17 mouse cellular contexts compared by ENCODE assay signal in the genomic region with DNA sequence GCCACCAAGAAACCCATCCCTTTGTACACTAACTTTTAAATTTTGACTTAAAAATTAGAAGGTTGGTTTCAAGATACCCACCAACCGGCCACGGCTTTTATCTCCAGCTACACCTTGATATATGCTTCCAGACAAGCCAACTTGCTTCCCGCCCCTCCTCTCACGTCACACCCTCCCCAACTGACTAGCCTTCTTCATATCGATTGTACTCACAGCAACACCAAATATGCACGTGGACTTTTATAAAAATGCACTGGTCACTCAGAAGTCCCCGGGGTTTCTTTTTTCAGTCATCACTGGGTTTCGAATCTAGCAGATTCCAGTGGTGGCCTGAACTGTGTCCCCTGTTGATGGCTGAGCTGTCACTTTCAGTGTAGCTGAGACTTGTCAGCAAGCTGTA. TPM values are rescaled to one million over a fixed set of nuclear protein-coding genes. Genes with fewer than 3 reads are reported as not detected.
A peak's percentile ranks its signal among the peaks of the same experiment; 100 is the strongest.
DNase-seq lines count a peak whose midpoint lies in the region; ATAC-seq lines count a peak whose summit lies in the region.
"Had no signal": no experiment of that assay in that cellular context is flagged by ENCODE, and none has a peak within 500 bp of the region (broad histone marks: within the 10 kb centered on the region; RNA-seq: fewer than 3 reads in every experiment).

No protein-coding gene starts in this region.

- H3K27me3 ChIP-seq in hindbrain, embryonic 10.5 days (ENCODE audit: insufficient read depth, poor library complexity, severe bottlenecking), result peaks cover 11% of the 10 kb centered on the region; the same call in 1 of the 2 replicates
- H3K27me3 ChIP-seq in hindbrain, embryonic 11.5 days (ENCODE audit: control insufficient read depth, insufficient read depth, low read length), result peaks cover 2% of the 10 kb centered on the region; the same call in 1 of the 2 replicates
- H3K27me3 ChIP-seq in liver, embryonic 13.5 days, result no peaks in the 10 kb centered on the region
- H3K27me3 ChIP-seq in midbrain, embryonic 13.5 days, result no peaks in the 10 kb centered on the region
- H3K27me3 ChIP-seq: limb, embryonic 13.5 days had no signal

- WGBS in hindbrain, embryonic 10.5 days, result 87% methylated on average over 8 of the region's 8 CpGs
- WGBS in hindbrain, embryonic 11.5 days, result 85% methylated on average over 8 of the region's 8 CpGs
- WGBS in liver, embryonic 13.5 days (ENCODE audit: insufficient replicate concordance), result 21% methylated on average over 8 of the region's 8 CpGs
- 87% methylated on average over 8 of the region's 8 CpGs for WGBS in midbrain, embryonic 13.5 days

- no peak for ATAC-seq in hindbrain, embryonic 11.5 days (ENCODE audit: low FRiP score)
- ATAC-seq in liver, embryonic 13.5 days (ENCODE audit: low read depth), result peak; percentile 66
- ATAC-seq in midbrain, embryonic 13.5 days, result no peak
- ATAC-seq in granulocyte monocyte progenitor cell, adult 5-6 weeks (replicated peaks; ENCODE audit: poor library complexity, severe bottlenecking), result no peak

- peak overlapping the region; percentile 66 for H3K27ac ChIP-seq in hindbrain, embryonic 10.5 days
- H3K27ac ChIP-seq in hindbrain, embryonic 11.5 days (ENCODE audit: low read depth, low read length), result no peak overlapping the region
- H3K27ac ChIP-seq in liver, embryonic 13.5 days, result peak overlapping the region; percentile 99
- no peak overlapping the region for H3K27ac ChIP-seq in midbrain, embryonic 13.5 days
- H3K27ac ChIP-seq: limb, embryonic 13.5 days had no signal

- peaks cover 11% of the 10 kb centered on the region for H3K4me1 ChIP-seq in hindbrain, embryonic 10.5 days (replicated peaks)
- no peaks in the 10 kb centered on the region for H3K4me1 ChIP-seq in hindbrain, embryonic 11.5 days (replicated peaks; ENCODE audit: control insufficient read depth, insufficient read depth, low read length)
- H3K4me1 ChIP-seq in liver, embryonic 13.5 days (replicated peaks), result peaks cover 69% of the 10 kb centered on the region
- peaks cover under 1% of the 10 kb centered on the region; the same call in 1 of the 2 replicates for H3K4me1 ChIP-seq in midbrain, embryonic 13.5 days (replicated peaks)
- H3K4me1 ChIP-seq: limb, embryonic 13.5 days had no signal

- no peak overlapping the region for H3K9ac ChIP-seq in hindbrain, embryonic 11.5 days (ENCODE audit: low read depth, low read length)
- peak overlapping the region; percentile 91 for H3K9ac ChIP-seq in liver, embryonic 13.5 days
- no peak overlapping the region for H3K9ac ChIP-seq in midbrain, embryonic 13.5 days (replicated peaks)
- H3K9ac ChIP-seq: limb, embryonic 13.5 days had no signal

- no peak overlapping the region for H3K4me3 ChIP-seq in hindbrain, embryonic 10.5 days
- no peak overlapping the region for H3K4me3 ChIP-seq in hindbrain, embryonic 11.5 days (ENCODE audit: low read depth, low read length)
- peak overlapping the region; percentile 77 for H3K4me3 ChIP-seq in liver, embryonic 13.5 days (replicated peaks)
- no peak overlapping the region for H3K4me3 ChIP-seq in midbrain, embryonic 13.5 days (replicated peaks)
- H3K4me3 ChIP-seq: limb, embryonic 13.5 days; midbrain, embryonic 10.5 days; myocyte had no signal

- no peak for DNase-seq in hindbrain, embryonic 10.5 days (ENCODE audit: low spot score)
- DNase-seq in hindbrain, embryonic 11.5 days (ENCODE audit: low spot score), result no peak
- peak; percentile 82 for DNase-seq in c-Kit-negative CD71-positive TER-119-positive erythroid progenitor cells, embryonic 14.5 days (ENCODE audit: low read depth, low spot score)
- DNase-seq in liver, embryonic 13.5 days, result peak; percentile 77
- peak; percentile 76 to 81 for DNase-seq in spleen, postnatal 4 days (ENCODE audit: low spot score in 2 of 2)
- DNase-seq: adrenal gland, postnatal 14 days; cerebellum, postnatal 14 days; heart, postnatal 36 days; kidney, adult 8-10 months; lung, postnatal 14 days; thymus, postnatal 4 days had no signal

- no peaks in the 10 kb centered on the region for H3K9me3 ChIP-seq in hindbrain, embryonic 10.5 days
- no peaks in the 10 kb centered on the region for H3K9me3 ChIP-seq in hindbrain, embryonic 11.5 days (ENCODE audit: control insufficient read depth, low read length)
- no peaks in the 10 kb centered on the region for H3K9me3 ChIP-seq in liver, embryonic 13.5 days (replicated peaks)
- no peaks in the 10 kb centered on the region for H3K9me3 ChIP-seq in midbrain, embryonic 13.5 days
- H3K9me3 ChIP-seq: limb, embryonic 13.5 days; midbrain, embryonic 10.5 days had no signal

- no peaks in the 10 kb centered on the region for H3K36me3 ChIP-seq in hindbrain, embryonic 10.5 days
- no peaks in the 10 kb centered on the region for H3K36me3 ChIP-seq in hindbrain, embryonic 11.5 days (ENCODE audit: control insufficient read depth, insufficient read depth, low read length)
- H3K36me3 ChIP-seq in liver, embryonic 13.5 days, result peaks cover 33% of the 10 kb centered on the region
- H3K36me3 ChIP-seq in midbrain, embryonic 13.5 days, result no peaks in the 10 kb centered on the region
- H3K36me3 ChIP-seq: limb, embryonic 13.5 days; midbrain, embryonic 10.5 days had no signal

- no peak overlapping the region for H3K4me2 ChIP-seq in hindbrain, embryonic 11.5 days (replicated peaks; ENCODE audit: low read depth, low read length)
- H3K4me2 ChIP-seq in liver, embryonic 13.5 days, result peak overlapping the region; percentile 78
- no peak overlapping the region for H3K4me2 ChIP-seq in midbrain, embryonic 13.5 days (replicated peaks)
- H3K4me2 ChIP-seq: limb, embryonic 13.5 days had no signal

RNA-seq across cellular contexts. Expression of gene Ermap, which starts 0.8 kb away (rescaled TPM):
- 7.0 and 12.1 TPM in 2 replicates for polyA plus RNA-seq in hindbrain, embryonic 10.5 days (2016; fragmentation: Nextera tagmentation; extraction: Ambion mirVana)
- 9.9 and 11.1 TPM in 2 replicates for polyA plus RNA-seq in hindbrain, embryonic 11.5 days (2014; fragmentation: Nextera tagmentation; extraction: Ambion mirVana)
- polyA plus RNA-seq in liver, embryonic 13.5 days (2015; fragmentation: Nextera tagmentation; extraction: Ambion mirVana), result 329 and 341 TPM in 2 replicates
- 1.5 and 1.7 TPM in 2 replicates for polyA plus RNA-seq in midbrain, embryonic 13.5 days (2015; fragmentation: Nextera tagmentation; extraction: Ambion mirVana)
- 0.36 and 0.52 TPM in 2 replicates for total RNA-seq in granulocyte monocyte progenitor cell, adult 5-6 weeks (2014; fragmentation: Nextera tagmentation)
- total RNA-seq in granulocyte monocyte progenitor cell, adult 5-6 weeks (2017), result 0.26 and 2.4 TPM in 2 replicates

RNA-seq across cellular contexts. Expression of gene Svbp, which starts 4.5 kb away (rescaled TPM):
- 149 and 182 TPM in 2 replicates for polyA plus RNA-seq in hindbrain, embryonic 10.5 days (2016; fragmentation: Nextera tagmentation; extraction: Ambion mirVana)
- 177 and 201 TPM in 2 replicates for polyA plus RNA-seq in hindbrain, embryonic 11.5 days (2014; fragmentation: Nextera tagmentation; extraction: Ambion mirVana)
- polyA plus RNA-seq in liver, embryonic 13.5 days (2015; fragmentation: Nextera tagmentation; extraction: Ambion mirVana), result 121 and 130 TPM in 2 replicates
- polyA plus RNA-seq in midbrain, embryonic 13.5 days (2015; fragmentation: Nextera tagmentation; extraction: Ambion mirVana), result 227 and 237 TPM in 2 replicates
- 15.7 and 54.8 TPM in 2 replicates for total RNA-seq in granulocyte monocyte progenitor cell, adult 5-6 weeks (2014; fragmentation: Nextera tagmentation)
- 23.4 and 125 TPM in 2 replicates for total RNA-seq in granulocyte monocyte progenitor cell, adult 5-6 weeks (2017)

RNA-seq across cellular contexts. Expression of gene Zfp691, which starts 16.6 kb away (rescaled TPM):
- polyA plus RNA-seq in hindbrain, embryonic 10.5 days (2016; fragmentation: Nextera tagmentation; extraction: Ambion mirVana), result 10.0 and 11.0 TPM in 2 replicates
- 7.4 and 8.3 TPM in 2 replicates for polyA plus RNA-seq in hindbrain, embryonic 11.5 days (2014; fragmentation: Nextera tagmentation; extraction: Ambion mirVana)
- 2.8 and 2.9 TPM in 2 replicates for polyA plus RNA-seq in liver, embryonic 13.5 days (2015; fragmentation: Nextera tagmentation; extraction: Ambion mirVana)
- polyA plus RNA-seq in midbrain, embryonic 13.5 days (2015; fragmentation: Nextera tagmentation; extraction: Ambion mirVana), result 9.9 and 10.3 TPM in 2 replicates
- 1.3 and 2.4 TPM in 2 replicates for total RNA-seq in granulocyte monocyte progenitor cell, adult 5-6 weeks (2014; fragmentation: Nextera tagmentation)
- 2.4 and 4.5 TPM in 2 replicates for total RNA-seq in granulocyte monocyte progenitor cell, adult 5-6 weeks (2017)

RNA-seq across cellular contexts. Expression of gene Tmem269, which starts 27.4 kb away (rescaled TPM):
- 0.25 TPM in 1 of 2 replicates, not detected in the other for polyA plus RNA-seq in hindbrain, embryonic 10.5 days (2016; fragmentation: Nextera tagmentation; extraction: Ambion mirVana)
- polyA plus RNA-seq in hindbrain, embryonic 11.5 days (2014; fragmentation: Nextera tagmentation; extraction: Ambion mirVana), result not detected in 2 replicates
- not detected in 2 replicates for polyA plus RNA-seq in liver, embryonic 13.5 days (2015; fragmentation: Nextera tagmentation; extraction: Ambion mirVana)
- polyA plus RNA-seq in midbrain, embryonic 13.5 days (2015; fragmentation: Nextera tagmentation; extraction: Ambion mirVana), result 0.34 and 0.36 TPM in 2 replicates
- total RNA-seq in granulocyte monocyte progenitor cell, adult 5-6 weeks (2014; fragmentation: Nextera tagmentation), result not detected in 2 replicates
- total RNA-seq in granulocyte monocyte progenitor cell, adult 5-6 weeks (2017), result not detected in 2 replicates
- total RNA-seq: ES-E14; heart, postnatal 36 days had no signal

RNA-seq across cellular contexts. Expression of gene AU022252, which starts 41.9 kb away (rescaled TPM):
- 42.0 and 43.5 TPM in 2 replicates for polyA plus RNA-seq in hindbrain, embryonic 10.5 days (2016; fragmentation: Nextera tagmentation; extraction: Ambion mirVana)
- 31.1 and 37.0 TPM in 2 replicates for polyA plus RNA-seq in hindbrain, embryonic 11.5 days (2014; fragmentation: Nextera tagmentation; extraction: Ambion mirVana)
- 16.1 and 16.5 TPM in 2 replicates for polyA plus RNA-seq in liver, embryonic 13.5 days (2015; fragmentation: Nextera tagmentation; extraction: Ambion mirVana)
- 30.2 and 34.4 TPM in 2 replicates for polyA plus RNA-seq in midbrain, embryonic 13.5 days (2015; fragmentation: Nextera tagmentation; extraction: Ambion mirVana)
- 5.3 and 11.2 TPM in 2 replicates for total RNA-seq in granulocyte monocyte progenitor cell, adult 5-6 weeks (2014; fragmentation: Nextera tagmentation)
- total RNA-seq in granulocyte monocyte progenitor cell, adult 5-6 weeks (2017), result 9.3 and 23.6 TPM in 2 replicates

Comparison
In these comparisons a context has a peak if more than half of its experiments do, and no peak if none do; other contexts are left out.
1. H3K27ac ChIP-seq: peak in hindbrain, embryonic 10.5 days (single experiment) and liver, embryonic 13.5 days (single experiment); none in hindbrain, embryonic 11.5 days (single experiment) and midbrain, embryonic 13.5 days (single experiment).
2. DNase-seq: peak in c-Kit-negative CD71-positive TER-119-positive erythroid progenitor cells, embryonic 14.5 days (single experiment), liver, embryonic 13.5 days (single experiment) and spleen, postnatal 4 days (2 of 2); none in hindbrain, embryonic 10.5 days (single experiment) and hindbrain, embryonic 11.5 days (single experiment).
3. RNA of gene Ermap, which starts 0.8 kb away (polyA plus RNA-seq): 329 to 341 TPM in liver, embryonic 13.5 days; 9.9 to 11.1 TPM in hindbrain, embryonic 11.5 days, 7.0 to 12.1 TPM in hindbrain, embryonic 10.5 days and 1.5 to 1.7 TPM in midbrain, embryonic 13.5 days; every median in the first group is over 10 times any median in the second.